Mouse (Mus musculus): ENCODE data around the gene Nav2. TPM values are rescaled to one million over a fixed set of nuclear protein-coding genes. Genes with fewer than 3 reads are reported as not detected.

Nav2 gene
- total and polyA plus RNA-seq, 3 experiments, result under 0.01 TPM; not detected in 2

GRCm38 (mm10) chr7:49350321-49351007 is 441.9 kb downstream of the Nav2 start:
- H3K4me1 ChIP-seq (ENCODE audit: control insufficient read depth in 1 of 2, insufficient read depth in 2 of 2), result no peaks in the 10 kb centered on the region
- TF ChIP-seq PAX5 (IDR thresholded peaks at IDR 0.05; ENCODE audit: low read length), result no peak
- TF ChIP-seq ELF1 (IDR thresholded peaks at IDR 0.05; ENCODE audit: low read depth, low read length), result no peak
- TF ChIP-seq MYC (IDR thresholded peaks at IDR 0.05; ENCODE audit: low read depth, low read length), result no peak
- TF ChIP-seq MAZ (IDR thresholded peaks at IDR 0.05; ENCODE audit: low read depth, low read length), result no peak
- TF ChIP-seq IRF4 (IDR thresholded peaks at IDR 0.05; ENCODE audit: low read depth, low read length), result no peak
- TF ChIP-seq USF1 (IDR thresholded peaks at IDR 0.05; ENCODE audit: low read depth, low read length), result no peak
- TF ChIP-seq UBTF (IDR thresholded peaks at IDR 0.05; ENCODE audit: low read depth, low read length), result no peak
- TF ChIP-seq NELFE (IDR thresholded peaks at IDR 0.05; ENCODE audit: low read depth, low read length), result no peak
- no peak for TF ChIP-seq EP300 (IDR thresholded peaks at IDR 0.05; ENCODE audit: low read length)
- TF ChIP-seq ZMIZ1 (IDR thresholded peaks at IDR 0.05; ENCODE audit: low read depth, low read length), result no peak
- TF ChIP-seq BHLHE40 (IDR thresholded peaks at IDR 0.05; ENCODE audit: low read depth, low read length), result no peak
- no peak for TF ChIP-seq CTCF (conservative IDR thresholded peaks at IDR 0.05 in 1 of 2, IDR thresholded peaks at IDR 0.05 in 1 of 2; ENCODE audit: low read depth in 2 of 2, low read length in 2 of 2)
- no peak for TF ChIP-seq MXI1 (IDR thresholded peaks at IDR 0.05; ENCODE audit: low read depth, low read length)
- no peak for TF ChIP-seq POLR2A (IDR thresholded peaks at IDR 0.05; ENCODE audit: low read depth, low read length)
- TF ChIP-seq TBP (conservative IDR thresholded peaks at IDR 0.05; ENCODE audit: low read depth, low read length), result no peak
- no peak for TF ChIP-seq MAFK (IDR thresholded peaks at IDR 0.05; ENCODE audit: insufficient replicate concordance, low read length)
- TF ChIP-seq JUN (IDR thresholded peaks at IDR 0.05; ENCODE audit: insufficient read depth, low read depth, low read length), result no peak
- no peak for TF ChIP-seq RCOR1 (conservative IDR thresholded peaks at IDR 0.05; ENCODE audit: low read depth, low read length)
- H3K4me3 ChIP-seq (replicated peaks in 1 of 3; ENCODE audit: low read depth in 2 of 3, low read length in 2 of 3, poor library complexity in 1 of 3), result no peak overlapping the region
- H3K4me2 ChIP-seq (ENCODE audit: insufficient read depth, low read depth, poor library complexity, severe bottlenecking), result no peak overlapping the region
- DNase-seq (ENCODE audit: extremely low read depth), result no peak
- in situ Hi-C loops (cut with MboI; ENCODE audit: low pct_ligation_motif_present, low pct_unique_long_range_greater_than_20kb, low sequenced_read_pairs) (no loop called here), dilution Hi-C loops (cut with MboI; ENCODE audit: extremely low pct_ligation_motif_present, extremely low pct_unique_long_range_greater_than_20kb, low sequenced_read_pairs) (no loop called here)
- no peaks in the 10 kb centered on the region for H3K79me2 ChIP-seq (replicated peaks; ENCODE audit: control insufficient read depth, extremely low read depth, insufficient read depth, poor library complexity, severe bottlenecking)
- no peak overlapping the region for H3K27ac ChIP-seq (ENCODE audit: insufficient read depth, low read depth)
- H3K9me3 ChIP-seq (replicated peaks; ENCODE audit: low read length), result no peaks in the 10 kb centered on the region
- peaks cover 70% of the 10 kb centered on the region for H3K27me3 ChIP-seq (replicated peaks)
- no peak overlapping the region for H3K9ac ChIP-seq (ENCODE audit: insufficient read depth, low read depth)
- no peaks in the 10 kb centered on the region for H3K36me3 ChIP-seq (replicated peaks in 1 of 2; ENCODE audit: control insufficient read depth in 1 of 2, insufficient read depth in 1 of 2, low read length in 1 of 2)

- Histone ChIP-seq H3K9ac (ENCODE audit: insufficient read depth, low read depth) (no peak overlapping the region), H3K4me2 (ENCODE audit: insufficient read depth, low read depth, poor library complexity, severe bottlenecking) (no peak overlapping the region), H3K36me3 (replicated peaks in 1 of 2; ENCODE audit: control insufficient read depth in 1 of 2, insufficient read depth in 1 of 2, low read length in 1 of 2) (no peaks in the 10 kb centered on the region), H3K27ac (ENCODE audit: insufficient read depth, low read depth) (no peak overlapping the region), H3K27me3 (replicated peaks) (peaks cover 65% of the 10 kb centered on the region), H3K79me2 (replicated peaks; ENCODE audit: control insufficient read depth, extremely low read depth, insufficient read depth, poor library complexity, severe bottlenecking) (no peaks in the 10 kb centered on the region), H3K9me3 (replicated peaks; ENCODE audit: low read length) (no peaks in the 10 kb centered on the region), H3K4me1 (ENCODE audit: control insufficient read depth in 1 of 2, insufficient read depth in 2 of 2) (no peaks in the 10 kb centered on the region), H3K4me3 (replicated peaks in 1 of 3; ENCODE audit: low read depth in 2 of 3, low read length in 2 of 3, poor library complexity in 1 of 3) (no peak overlapping the region)
- in situ Hi-C loops (cut with MboI; ENCODE audit: low pct_ligation_motif_present, low pct_unique_long_range_greater_than_20kb, low sequenced_read_pairs), result no loop called here
- DNase-seq (ENCODE audit: extremely low read depth), result no peak
- no peak for TF ChIP-seq CTCF (conservative IDR thresholded peaks at IDR 0.05 in 1 of 2, IDR thresholded peaks at IDR 0.05 in 1 of 2; ENCODE audit: low read depth in 2 of 2, low read length in 2 of 2)
- TF ChIP-seq ZKSCAN1 (IDR thresholded peaks at IDR 0.05; ENCODE audit: borderline replicate concordance, low read depth, low read length), result no peak
- no peak for TF ChIP-seq ZC3H11A (IDR thresholded peaks at IDR 0.05; ENCODE audit: low read depth, low read length)
- no peak for TF ChIP-seq RAD21 (IDR thresholded peaks at IDR 0.05; ENCODE audit: low read depth, low read length)
- TF ChIP-seq MAZ (IDR thresholded peaks at IDR 0.05; ENCODE audit: low read depth, low read length), result no peak
- no peak for TF ChIP-seq TCF12 (IDR thresholded peaks at IDR 0.05; ENCODE audit: low read depth, low read length)
- TF ChIP-seq USF1 (IDR thresholded peaks at IDR 0.05; ENCODE audit: low read depth, low read length), result no peak
- TF ChIP-seq JUN (IDR thresholded peaks at IDR 0.05; ENCODE audit: insufficient read depth, low read depth, low read length), result no peak
- dilution Hi-C loops (cut with MboI; ENCODE audit: extremely low pct_ligation_motif_present, extremely low pct_unique_long_range_greater_than_20kb, low sequenced_read_pairs), result no loop called here
Measured at GRCm38 (mm10) chr7:49351596-49352258, 443.2 kb downstream of the Nav2 start.
